Mouse (Mus musculus) layer of hippocampus, adult 11-12 months (tissue): Measurements from ENCODE around the gene Sfpq.
A peak's percentile ranks its signal among the peaks of the same experiment; 100 is the strongest.
"Not testable (repeated sequence)": the region's sequence is repeated elsewhere in the genome, so short reads cannot be mapped to it uniquely, and the experiment has no call there.

Source experiments
- DNase-seq: peaks from one replicate; pipeline ENCODE4 v3.0.0; 2022; ENCODE audit warnings: low spot score

Sfpq gene

DNA sequence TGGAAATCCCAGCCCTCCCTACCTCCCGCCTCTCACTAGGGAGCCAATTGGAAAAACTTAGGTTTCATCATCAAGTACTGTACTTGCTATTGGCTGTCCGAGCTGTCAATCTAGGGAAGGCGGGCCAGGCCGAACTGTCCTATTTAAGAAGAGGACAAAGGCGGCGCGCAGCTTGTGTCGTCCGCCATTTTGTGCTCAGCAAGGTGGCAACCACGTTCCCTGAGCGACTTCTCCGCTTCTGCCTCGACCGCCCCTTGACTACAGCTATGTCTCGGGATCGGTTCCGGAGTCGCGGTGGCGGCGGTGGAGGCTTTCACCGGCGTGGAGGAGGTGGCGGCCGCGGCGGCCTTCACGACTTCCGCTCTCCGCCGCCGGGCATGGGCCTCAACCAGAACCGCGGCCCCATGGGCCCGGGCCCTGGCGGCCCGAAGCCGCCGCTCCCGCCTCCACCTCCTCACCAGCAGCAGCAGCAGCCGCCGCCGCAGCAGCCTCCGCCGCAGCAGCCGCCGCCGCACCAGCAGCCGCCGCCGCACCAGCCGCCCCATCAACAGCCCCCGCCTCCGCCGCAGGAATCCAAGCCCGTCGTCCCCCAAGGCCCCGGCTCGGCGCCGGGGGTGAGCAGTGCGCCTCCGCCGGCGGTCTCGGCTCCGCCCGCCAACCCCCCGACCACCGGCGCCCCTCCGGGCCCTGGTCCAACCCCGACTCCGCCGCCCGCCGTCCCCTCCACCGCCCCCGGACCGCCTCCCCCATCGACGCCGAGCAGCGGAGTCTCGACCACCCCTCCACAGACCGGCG, at the start of gene Sfpq:
TSS of gene Sfpq (plus strand) at position 174 of the 795 bp plus-strand sequence.
- DNase-seq: peak; percentile 99

GRCm38 (mm10) chr4:126977467-126977866, 43.7 kb upstream of the Sfpq start:
- DNase-seq: peak; percentile 15

- no peak for DNase-seq
Measured at GRCm38 (mm10) chr4:126978706-126979105, 42.4 kb upstream of the Sfpq start.

- no peak for DNase-seq
Measured at GRCm38 (mm10) chr4:126983321-126983720, 37.8 kb upstream of the Sfpq start.

DNA sequence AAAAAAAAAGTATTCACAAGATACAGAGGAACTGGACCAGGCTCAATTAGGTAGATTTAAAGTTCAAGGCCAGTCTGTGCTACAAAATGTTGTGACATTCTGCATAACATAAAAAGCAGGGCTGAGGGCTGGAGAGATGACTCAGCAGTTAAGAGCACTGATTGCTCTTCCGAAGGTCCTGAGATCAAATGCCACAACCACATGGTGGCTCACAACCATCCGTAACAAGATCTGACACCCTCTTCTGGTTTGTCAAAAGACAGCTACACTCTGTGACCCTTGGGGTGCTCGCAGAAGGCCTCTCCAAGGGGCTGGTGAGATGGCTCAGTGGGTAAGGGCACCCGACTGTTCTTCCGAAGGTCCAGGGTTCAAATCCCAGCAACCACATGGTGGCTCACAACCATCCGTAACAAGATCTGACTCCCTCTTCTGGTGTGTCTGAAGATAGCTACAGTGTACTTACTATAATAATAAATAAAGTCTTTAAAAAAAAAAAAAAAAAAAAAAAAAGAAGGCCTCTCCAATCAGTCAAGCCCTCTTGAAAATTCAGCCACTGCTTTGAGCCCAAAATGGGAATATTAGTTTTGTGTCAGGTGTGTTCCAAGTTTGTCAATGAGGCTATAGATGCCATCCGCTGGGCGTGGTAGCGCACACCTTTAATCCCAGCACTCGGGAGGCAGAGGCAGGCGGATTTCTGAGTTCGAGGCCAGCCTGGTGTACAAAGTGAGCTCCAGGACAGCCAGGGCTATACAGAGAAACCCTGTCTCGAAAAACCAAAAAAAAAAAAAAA, 37.2 kb upstream of the Sfpq start:
- not testable (repeated sequence) for DNase-seq

DNA sequence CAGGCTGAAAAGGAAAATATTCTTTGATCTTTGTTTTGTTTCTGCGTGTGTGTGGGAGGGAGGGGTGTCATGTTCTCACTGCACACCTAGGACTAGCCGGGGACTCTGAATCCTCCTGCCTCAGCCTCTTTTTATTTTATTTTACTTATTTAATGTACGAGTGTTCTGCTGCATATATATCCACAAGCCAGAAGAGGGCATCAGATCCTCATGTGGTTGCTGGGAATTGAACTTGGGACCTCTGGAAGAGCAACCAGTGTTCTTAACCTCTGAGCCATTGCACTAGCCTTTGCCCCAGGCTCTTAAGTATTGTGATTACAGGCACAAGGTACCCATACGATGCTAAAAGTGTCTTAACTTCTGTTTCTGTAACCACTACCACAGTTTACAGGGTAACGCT, 34.4 kb upstream of the Sfpq start:
- DNase-seq: no peak

- DNase-seq: no peak
Measured at GRCm38 (mm10) chr4:126988503-126988902, 32.6 kb upstream of the Sfpq start.

DNA sequence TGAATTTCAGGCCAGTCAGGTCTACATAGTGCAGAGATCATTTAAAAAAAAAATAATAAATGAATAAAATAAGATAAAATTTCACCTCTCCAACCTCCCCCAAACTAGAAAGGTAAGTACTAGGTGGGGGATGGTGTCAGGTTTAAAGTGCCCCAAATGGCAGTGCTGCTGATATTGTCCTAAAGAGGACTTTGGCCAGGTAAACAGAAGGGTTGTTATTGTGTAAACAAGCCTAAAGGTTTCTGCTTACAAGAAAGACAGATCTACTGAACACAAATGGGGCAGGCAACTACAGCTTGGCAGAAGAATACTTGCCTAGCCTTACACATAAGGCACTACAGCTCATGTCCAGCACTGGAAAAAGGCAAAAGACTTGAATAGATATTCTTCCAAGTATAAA, 30.6 kb upstream of the Sfpq start:
- DNase-seq: no peak

DNA sequence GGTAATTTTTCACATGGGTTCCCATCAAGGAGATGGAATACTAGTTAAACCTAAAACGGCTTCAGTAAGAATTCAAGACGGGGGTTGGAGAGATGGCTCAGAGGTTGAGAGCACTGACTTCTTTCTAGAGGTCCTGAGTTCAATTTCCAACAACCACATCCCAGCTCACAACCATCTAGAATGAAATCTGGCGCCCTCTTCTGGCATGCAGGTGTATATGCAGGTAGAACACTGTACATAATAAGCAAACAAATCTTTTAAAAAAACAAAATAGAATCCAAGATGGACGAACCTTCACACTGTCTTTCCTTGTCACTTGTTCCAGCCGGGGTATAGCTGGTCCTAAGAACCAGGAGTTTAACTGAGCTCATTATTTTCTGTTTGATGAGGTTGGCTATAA, 28.8 kb upstream of the Sfpq start:
- DNase-seq: no peak

DNA sequence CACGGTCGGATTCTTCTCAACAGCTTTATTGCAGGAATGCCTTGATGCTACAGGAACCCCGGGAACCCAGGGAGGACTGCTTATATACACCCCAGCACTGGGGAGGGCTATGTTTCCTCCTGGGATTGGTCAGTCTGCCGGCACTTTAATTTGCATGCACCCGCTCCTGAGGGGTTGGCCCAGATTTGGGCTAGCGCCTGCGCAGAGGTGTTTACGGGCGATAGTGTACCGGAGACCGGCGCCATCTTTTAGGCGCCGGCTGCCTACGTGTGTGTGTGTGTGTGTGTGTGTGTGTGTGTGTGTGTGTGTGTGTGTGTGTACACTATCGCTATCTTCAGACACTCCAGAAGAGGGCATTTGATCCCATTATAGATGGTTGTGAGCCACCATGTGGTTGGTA, 21.8 kb upstream of the Sfpq start:
- DNase-seq: not testable (repeated sequence)

- no peak for DNase-seq
Measured at GRCm38 (mm10) chr4:127000601-127001105, 20.5 kb upstream of the Sfpq start.

GRCm38 (mm10) chr4:127004384-127004783, 16.7 kb upstream of the Sfpq start:
- DNase-seq: no peak

DNA sequence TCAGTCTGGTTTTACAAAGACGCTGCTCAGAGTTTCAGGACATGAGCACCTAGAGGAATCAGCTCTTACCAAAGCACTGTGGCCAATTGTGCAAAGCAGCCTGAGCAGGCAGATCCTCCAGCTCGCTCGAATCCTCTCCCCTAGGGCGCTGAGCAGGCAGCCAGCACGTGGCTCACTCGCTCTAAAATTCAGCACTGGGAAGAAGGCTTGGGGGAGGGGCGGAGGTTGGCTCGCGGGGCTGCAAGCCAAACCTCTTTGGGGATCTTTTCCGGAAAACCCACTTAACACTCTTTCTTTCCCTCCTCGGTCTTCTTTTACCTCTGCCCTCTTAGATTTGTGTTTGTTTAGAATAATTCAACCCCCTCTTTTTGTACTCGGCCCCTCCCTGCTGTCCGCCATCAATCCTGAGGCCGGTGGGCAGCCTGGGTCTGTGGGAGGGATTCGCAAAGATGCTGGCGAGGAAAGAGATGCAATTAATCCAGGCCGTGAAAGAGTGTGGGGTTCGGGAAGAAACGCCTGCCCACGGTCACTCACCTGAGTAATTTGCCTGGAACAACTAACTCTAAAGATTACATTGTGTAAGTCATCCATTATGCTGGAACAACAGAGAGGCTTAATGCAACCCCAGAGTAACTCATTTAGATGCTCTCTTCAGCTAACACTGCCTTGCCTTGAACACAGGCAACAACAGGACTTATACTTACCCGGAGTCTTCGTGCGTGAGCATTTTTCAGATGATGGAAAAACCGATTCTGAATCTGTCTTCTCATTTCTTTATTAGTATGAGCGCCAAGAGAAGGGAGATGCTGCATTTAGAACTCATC, 15.8 kb upstream of the Sfpq start:
- peak; percentile 65 for DNase-seq

DNA sequence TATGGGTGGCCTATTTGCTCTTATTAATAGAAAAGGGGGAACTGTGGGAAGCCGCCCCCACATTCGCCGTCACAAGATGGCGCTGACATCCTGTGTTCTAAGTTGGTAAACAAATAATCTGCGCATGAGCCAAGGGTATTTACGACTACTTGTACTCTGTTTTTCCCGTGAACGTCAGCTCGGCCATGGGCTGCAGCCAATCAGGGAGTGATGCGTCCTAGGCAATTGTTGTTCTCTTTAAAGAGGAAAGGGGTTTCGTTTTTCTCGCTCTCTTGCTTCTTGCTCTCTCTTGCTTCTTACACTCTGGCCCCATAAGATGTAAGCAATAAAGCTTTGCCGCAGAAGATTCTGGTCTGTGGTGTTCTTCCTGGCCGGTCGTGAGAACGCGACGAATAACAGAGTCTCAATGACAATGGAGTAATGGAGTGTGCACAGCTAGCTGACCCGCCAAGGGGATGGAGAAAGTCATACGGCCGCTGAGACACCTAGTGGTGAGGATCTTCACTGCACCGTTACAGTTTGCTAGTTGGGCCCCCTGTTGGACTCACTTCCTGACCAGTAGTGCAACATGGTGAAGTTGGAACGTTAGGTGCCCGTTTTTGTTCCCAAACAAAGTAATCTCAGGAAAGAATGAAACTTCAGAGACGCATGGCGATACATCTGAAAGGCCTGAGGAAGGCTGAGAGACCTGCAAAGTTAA, 5.7 kb upstream of the Sfpq start:
- peak; percentile 91 for DNase-seq

DNA sequence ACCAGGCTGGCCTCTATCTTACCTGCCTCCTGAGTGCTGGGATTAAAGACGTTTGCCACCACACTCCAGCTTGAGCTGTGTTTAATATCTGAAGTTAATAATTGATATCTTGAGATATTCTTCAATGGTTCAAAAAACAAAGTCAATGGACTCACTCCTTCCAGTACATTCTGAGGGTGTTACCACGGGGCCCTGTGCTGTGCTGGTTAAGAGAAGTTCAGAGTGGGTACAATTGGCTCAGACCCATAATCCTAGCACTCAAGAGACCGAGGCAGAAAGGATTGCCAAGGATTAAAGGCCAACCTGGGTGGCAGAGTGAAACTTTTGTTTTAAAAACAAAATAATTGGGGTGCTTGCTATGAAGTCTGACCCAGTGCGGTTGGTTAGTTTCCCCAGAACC, 4.8 kb upstream of the Sfpq start:
- no peak for DNase-seq

GRCm38 (mm10) chr4:127020411-127021150, 543 bp upstream of the Sfpq start:
- no peak for DNase-seq

GRCm38 (mm10) chr4:127021989-127022626, 984 bp downstream of the Sfpq start:
- DNase-seq: peak; percentile 83

DNA sequence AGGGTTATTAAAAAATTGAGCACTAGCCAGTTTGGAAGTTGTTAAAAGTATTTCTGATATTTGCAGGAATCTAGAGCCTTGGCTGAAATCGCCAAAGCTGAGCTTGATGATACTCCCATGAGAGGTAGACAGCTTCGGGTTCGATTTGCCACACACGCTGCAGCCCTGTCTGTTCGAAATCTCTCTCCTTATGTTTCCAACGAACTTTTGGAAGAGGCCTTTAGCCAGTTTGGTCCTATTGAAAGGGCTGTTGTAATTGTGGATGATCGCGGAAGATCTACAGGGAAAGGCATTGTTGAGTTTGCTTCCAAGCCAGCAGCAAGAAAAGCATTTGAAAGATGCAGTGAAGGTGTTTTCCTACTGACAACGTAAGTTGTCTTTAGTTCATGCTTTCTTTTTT, 2.1 kb downstream of the Sfpq start:
- DNase-seq: no peak

- DNase-seq: no peak
Measured at GRCm38 (mm10) chr4:127024240-127024639, 3.1 kb downstream of the Sfpq start.

DNA sequence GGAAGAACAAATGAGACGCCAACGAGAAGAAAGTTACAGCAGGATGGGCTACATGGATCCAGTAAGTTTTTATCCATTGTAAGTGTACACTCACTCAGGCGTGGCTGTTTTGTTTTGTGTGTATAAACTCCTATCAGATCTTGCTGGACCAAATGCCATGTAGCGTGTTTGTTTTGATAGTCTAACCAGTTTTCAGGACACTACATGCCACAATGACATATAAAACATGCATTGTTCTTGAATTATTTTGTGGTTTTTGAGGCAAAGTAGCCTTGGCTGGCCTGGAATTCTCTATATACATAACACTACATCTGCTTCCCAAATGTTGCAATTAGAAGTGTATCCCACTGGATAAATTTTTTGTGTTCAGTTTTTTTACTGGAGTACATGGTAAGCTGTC, 5.7 kb downstream of the Sfpq start:
- no peak for DNase-seq
